Mouse (Mus musculus) embryo, embryonic 10 days (tissue): Measurements from ENCODE around the gene Btla.
A peak's percentile ranks its signal among the peaks of the same experiment; 100 is the strongest.

Experiments used
- DNase-seq: peaks from one replicate; pipeline ENCODE4 v3.0.0-alpha.2; 2015; ENCODE audit warnings: low spot score

Btla gene

GRCm38 (mm10) chr16:45259663-45260062 lies 35.5 kb downstream of the Btla start:
- DNase-seq = no peak

GRCm38 (mm10) chr16:45261321-45261720 lies 37.2 kb downstream of the Btla start:
- no peak for DNase-seq

DNA sequence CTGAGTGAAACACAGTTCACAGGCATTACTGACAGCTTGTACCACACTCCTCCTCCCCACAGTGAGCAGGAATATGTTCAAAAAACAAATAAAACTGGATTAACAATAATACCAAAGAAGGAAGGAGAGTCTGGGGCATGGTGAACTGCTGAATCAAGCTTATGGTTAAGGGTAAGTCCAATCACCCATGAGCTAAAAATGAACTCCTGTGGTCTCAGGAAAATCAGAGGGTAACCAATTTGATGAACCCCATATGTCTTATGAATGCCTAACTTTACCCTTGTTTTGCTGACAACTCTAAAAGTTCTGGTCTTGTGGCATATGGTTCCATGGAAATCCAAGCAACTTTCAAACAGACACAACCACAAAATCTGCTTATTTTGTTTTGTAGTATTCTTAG lies 37.9 kb downstream of the Btla start:
- DNase-seq = no peak

DNA sequence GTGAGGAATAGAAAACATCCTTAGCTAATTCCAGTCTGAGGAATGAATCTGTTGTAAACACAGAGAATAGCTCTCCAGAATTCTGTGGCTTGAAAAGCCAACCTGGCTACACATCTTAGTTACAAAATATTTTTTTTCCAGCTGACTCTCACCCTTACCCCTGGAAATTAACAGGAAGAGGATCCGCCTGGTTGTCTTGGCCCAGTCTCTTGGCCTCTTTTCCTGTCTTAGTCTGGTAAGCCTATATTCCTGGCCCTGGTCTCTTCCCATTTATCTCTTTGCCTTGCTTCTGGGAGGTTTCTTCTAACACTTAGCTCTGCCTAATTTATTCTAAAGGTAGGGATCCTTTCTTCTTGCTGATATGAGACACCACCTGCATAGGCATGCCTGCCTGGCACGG lies 45.8 kb downstream of the Btla start:
- no peak for DNase-seq

DNA sequence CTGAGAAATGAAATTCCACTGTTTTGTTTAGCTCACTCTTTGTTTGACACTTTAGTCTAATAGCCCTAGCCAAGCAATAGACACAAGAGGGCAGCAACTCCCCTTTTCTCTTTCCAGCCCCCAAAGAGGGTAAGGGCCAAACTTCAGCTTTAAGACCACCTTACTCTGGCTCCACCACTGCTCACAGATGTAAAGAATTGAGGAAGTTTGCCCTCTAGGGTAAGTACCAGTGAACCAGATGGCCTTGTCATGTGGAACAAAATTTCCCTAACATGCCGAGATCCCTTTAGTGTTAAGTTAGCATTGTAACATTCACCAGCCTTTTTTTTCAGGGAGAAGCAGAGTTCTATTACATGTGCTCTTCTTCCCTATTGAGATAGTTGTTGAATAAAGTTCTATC lies 59.0 kb downstream of the Btla start:
- peak; percentile 7 for DNase-seq

GRCm38 (mm10) chr16:45297806-45298205 lies 73.7 kb downstream of the Btla start:
- DNase-seq = no peak
